ENCODE assay signal across 25 mouse cellular contexts in the genomic region with DNA sequence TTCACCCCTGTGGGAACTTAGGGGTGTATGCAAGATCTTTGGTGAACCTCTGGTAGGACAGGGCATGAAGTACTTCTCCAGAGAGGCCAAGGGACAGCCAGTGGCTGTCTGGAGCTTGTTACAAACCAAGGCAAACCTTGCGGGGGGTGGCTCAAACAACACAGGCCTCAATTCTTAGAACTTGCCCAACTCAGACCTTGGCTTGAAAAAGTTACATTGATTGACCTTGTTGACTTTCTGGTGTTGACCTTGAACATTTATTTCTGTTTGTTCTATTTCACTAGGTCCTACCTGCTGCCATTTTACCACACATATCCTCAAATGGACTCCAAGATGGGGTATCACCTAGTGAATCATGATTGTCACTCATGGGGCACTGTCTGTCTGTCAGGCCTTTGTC. TPM values are rescaled to one million over a fixed set of nuclear protein-coding genes. Genes with fewer than 3 reads are reported as not detected.
A peak's percentile ranks its signal among the peaks of the same experiment; 100 is the strongest.
DNase-seq lines count a peak whose midpoint lies in the region; ATAC-seq and TF ChIP-seq lines count a peak whose summit lies in the region.
"Had no signal": no experiment of that assay in that cellular context is flagged by ENCODE, and none has a peak within 500 bp of the region (broad histone marks: within the 10 kb centered on the region; RNA-seq: fewer than 3 reads in every experiment).

No protein-coding gene starts in this region.

- H3K27me3 ChIP-seq in liver, adult 2 months (ENCODE audit: control insufficient read depth, insufficient read depth, low read length), result no peaks in the 10 kb centered on the region
- H3K27me3 ChIP-seq in liver, postnatal 0 days (ENCODE audit: insufficient read depth, low read length), result no peaks in the 10 kb centered on the region
- no peaks in the 10 kb centered on the region for H3K27me3 ChIP-seq in liver, embryonic 12.5 days (replicated peaks)
- H3K27me3 ChIP-seq: embryonic facial prominence, embryonic 12.5 days; forebrain, embryonic 13.5 days; forebrain, embryonic 15.5 days had no signal

- peak; percentile 66 for ATAC-seq in liver, postnatal 0 days
- no peak for ATAC-seq in liver, embryonic 12.5 days
- ATAC-seq: activated CD4-positive, CD25-positive, alpha-beta regulatory T cell, adult 4 months; forebrain, embryonic 13.5 days; forebrain, embryonic 15.5 days; forebrain, postnatal 0 days had no signal

- 10% methylated on average over 1 of the region's 1 CpGs for WGBS in liver, adult 2 months
- WGBS in liver, postnatal 0 days (ENCODE audit: insufficient replicate concordance), result 63% methylated on average over 1 of the region's 1 CpGs
- WGBS in liver, embryonic 12.5 days (ENCODE audit: insufficient replicate concordance), result 71% methylated on average over 1 of the region's 1 CpGs

- TF ChIP-seq EP300 in liver, postnatal 0 days (IDR thresholded peaks at IDR 0.05; ENCODE audit: low read depth), result peak; percentile 59

- H3K79me2 ChIP-seq in liver, adult 2 months (ENCODE audit: control insufficient read depth, insufficient read depth, low read length), result no peaks in the 10 kb centered on the region; the same call in 1 of the 2 replicates

- peaks cover 32% of the 10 kb centered on the region for H3K4me1 ChIP-seq in liver, adult 2 months (ENCODE audit: control insufficient read depth, insufficient read depth, low read length)
- H3K4me1 ChIP-seq in liver, postnatal 0 days (ENCODE audit: insufficient read depth), result 0 out of 2 replicates have a peak, but pooled peaks cover 2% of the 10 kb centered on the region
- H3K4me1 ChIP-seq in liver, embryonic 12.5 days, result no peaks in the 10 kb centered on the region
- H3K4me1 ChIP-seq: embryonic facial prominence, embryonic 10.5 days; embryonic facial prominence, embryonic 12.5 days; forebrain, embryonic 13.5 days; forebrain, embryonic 15.5 days had no signal

- TF ChIP-seq POLR2A in liver, adult 2 months (IDR thresholded peaks at IDR 0.05; ENCODE audit: extremely low read depth, insufficient read depth, low read length), result no peak

- TF ChIP-seq CTCF in liver, adult 2 months (IDR thresholded peaks at IDR 0.05; ENCODE audit: low read depth, low read length), result no peak
- TF ChIP-seq CTCF in liver, postnatal 0 days (IDR thresholded peaks at IDR 0.05; ENCODE audit: low read depth), result no peak

- no peak overlapping the region for H3K4me3 ChIP-seq in liver, adult 2 months (ENCODE audit: insufficient read depth, low read depth, low read length)
- no peak overlapping the region for H3K4me3 ChIP-seq in liver, postnatal 0 days (ENCODE audit: low read depth, low read length)
- H3K4me3 ChIP-seq in liver, embryonic 12.5 days, result no peak overlapping the region
- H3K4me3 ChIP-seq: embryonic facial prominence, embryonic 10.5 days; embryonic facial prominence, embryonic 12.5 days; forebrain, embryonic 13.5 days; forebrain, embryonic 15.5 days had no signal

- H3K4me2 ChIP-seq in liver, postnatal 0 days (ENCODE audit: low read depth, low read length), result no peak overlapping the region
- H3K4me2 ChIP-seq in liver, embryonic 12.5 days, result no peak overlapping the region
- H3K4me2 ChIP-seq: embryonic facial prominence, embryonic 12.5 days; forebrain, embryonic 13.5 days; forebrain, embryonic 15.5 days had no signal

- H3K36me3 ChIP-seq in liver, adult 2 months (ENCODE audit: control insufficient read depth, insufficient read depth, low read length), result no peaks in the 10 kb centered on the region
- H3K36me3 ChIP-seq in liver, postnatal 0 days (replicated peaks; ENCODE audit: insufficient read depth, low read length), result no peaks in the 10 kb centered on the region
- H3K36me3 ChIP-seq in liver, embryonic 12.5 days, result no peaks in the 10 kb centered on the region
- H3K36me3 ChIP-seq: embryonic facial prominence, embryonic 10.5 days; embryonic facial prominence, embryonic 12.5 days; forebrain, embryonic 15.5 days had no signal

- H3K9me3 ChIP-seq in liver, postnatal 0 days (ENCODE audit: low read length), result no peaks in the 10 kb centered on the region
- peaks cover 8% of the 10 kb centered on the region; the same call in 1 of the 2 replicates for H3K9me3 ChIP-seq in liver, embryonic 12.5 days (replicated peaks)
- H3K9me3 ChIP-seq: embryonic facial prominence, embryonic 12.5 days; forebrain, embryonic 15.5 days had no signal

- H3K9ac ChIP-seq in liver, adult 2 months (ENCODE audit: low read depth, low read length), result peak overlapping the region; percentile 0; the same call in 1 of the 2 replicates
- no peak overlapping the region for H3K9ac ChIP-seq in liver, postnatal 0 days (replicated peaks)
- no peak overlapping the region for H3K9ac ChIP-seq in liver, embryonic 12.5 days
- H3K9ac ChIP-seq: embryonic facial prominence, embryonic 12.5 days; forebrain, embryonic 13.5 days; forebrain, embryonic 15.5 days; forebrain, postnatal 0 days had no signal

- peak overlapping the region; percentile 100 for H3K27ac ChIP-seq in liver, adult 2 months (replicated peaks; ENCODE audit: insufficient read depth, low read depth, low read length)
- H3K27ac ChIP-seq in liver, postnatal 0 days (ENCODE audit: low read depth), result peak overlapping the region; percentile 84
- H3K27ac ChIP-seq in liver, embryonic 12.5 days, result no peak overlapping the region
- H3K27ac ChIP-seq: embryonic facial prominence, embryonic 10.5 days; embryonic facial prominence, embryonic 12.5 days; forebrain, embryonic 13.5 days; forebrain, embryonic 15.5 days had no signal

- DNase-seq in liver, adult 2 months (ENCODE audit: extremely low read depth, low read depth, low spot score), result peak; percentile 90
- DNase-seq in liver, result no peak
- no peak for DNase-seq in liver, postnatal 0 days
- DNase-seq in lung, postnatal 4 days, result no peak
- DNase-seq: adrenal gland, postnatal 10 days; adrenal gland, postnatal 25 days; cerebellum, adult 11-12 months; cerebellum, adult 2 months; cerebellum, adult 9-10 months; cerebellum, postnatal 10 days; cerebellum, postnatal 25 days; forebrain, postnatal 0 days had no signal

RNA-seq across cellular contexts. Expression of a gene that starts 2.9 kb away (rescaled TPM):
- 1,162 and 7,105 TPM in 2 replicates for total RNA-seq in liver, adult 2 months (2014; rRNA removed)
- 268 and 557 TPM in 2 replicates for polyA plus RNA-seq in liver, adult 2 months (2012; rRNA removed)
- 4,259 and 4,481 TPM in 2 replicates for polyA plus RNA-seq in liver, postnatal 0 days (2015; fragmentation: Nextera tagmentation; extraction: Ambion mirVana)
- 39.1 and 44.7 TPM in 2 replicates for polyA plus RNA-seq in liver, embryonic 12.5 days (2016; fragmentation: Nextera tagmentation; extraction: Ambion mirVana)
- total RNA-seq: ES-E14; forebrain, postnatal 0 days; MEL had no signal
- polyA plus RNA-seq: activated CD4-positive, CD25-positive, alpha-beta regulatory T cell, adult 4 months; C2C12; cerebellum, adult 2 months; cortical plate, adult 2 months; embryonic facial prominence, embryonic 10.5 days; embryonic facial prominence, embryonic 12.5 days; embryonic facial prominence, embryonic 14.5 days; forebrain, embryonic 11.5 days; forebrain, embryonic 13.5 days; forebrain, embryonic 15.5 days; forebrain, postnatal 0 days had no signal

RNA-seq across cellular contexts. Expression of a gene that starts 28.0 kb away (rescaled TPM):
- 47.7 and 49.9 TPM in 2 replicates for total RNA-seq in liver, adult 2 months (2014; rRNA removed)
- 107 and 114 TPM in 2 replicates for polyA plus RNA-seq in liver, adult 2 months (2012; rRNA removed)
- 224 and 244 TPM in 2 replicates for polyA plus RNA-seq in liver, postnatal 0 days (2015; fragmentation: Nextera tagmentation; extraction: Ambion mirVana)
- polyA plus RNA-seq in liver, embryonic 12.5 days (2016; fragmentation: Nextera tagmentation; extraction: Ambion mirVana), result 2.9 and 3.2 TPM in 2 replicates
- total RNA-seq: adrenal gland, adult 18-20 months; adrenal gland, postnatal 25 days; ES-E14; forebrain, postnatal 0 days had no signal
- polyA plus RNA-seq: activated CD4-positive, CD25-positive, alpha-beta regulatory T cell, adult 4 months; C2C12; cortical plate, adult 2 months; embryonic facial prominence, embryonic 10.5 days; embryonic facial prominence, embryonic 12.5 days; embryonic facial prominence, embryonic 14.5 days; forebrain, embryonic 11.5 days; forebrain, embryonic 13.5 days; forebrain, embryonic 15.5 days; forebrain, postnatal 0 days had no signal

RNA-seq across cellular contexts. Expression of a gene that starts 51.8 kb away (rescaled TPM):
- 0.18 and 0.34 TPM in 2 replicates for total RNA-seq in liver, adult 2 months (2014; rRNA removed)
- 0.11 and 1.3 TPM in 2 replicates for polyA plus RNA-seq in liver, adult 2 months (2012; rRNA removed)
- 0.05 and 0.06 TPM in 2 replicates for polyA plus RNA-seq in liver, postnatal 0 days (2015; fragmentation: Nextera tagmentation; extraction: Ambion mirVana)
- polyA plus RNA-seq in liver, embryonic 12.5 days (2016; fragmentation: Nextera tagmentation; extraction: Ambion mirVana), result not detected in 2 replicates
- total RNA-seq: adrenal gland, adult 18-20 months; adrenal gland, postnatal 25 days; MEL had no signal
- polyA plus RNA-seq: embryonic facial prominence, embryonic 10.5 days; forebrain, embryonic 11.5 days; forebrain, embryonic 13.5 days; forebrain, embryonic 15.5 days had no signal

RNA-seq across cellular contexts. Expression of a gene that starts 57.0 kb away (rescaled TPM):
- 6,010 and 6,410 TPM in 2 replicates for total RNA-seq in liver, adult 2 months (2014; rRNA removed)
- 8,302 and 8,890 TPM in 2 replicates for polyA plus RNA-seq in liver, adult 2 months (2012; rRNA removed)
- polyA plus RNA-seq in liver, postnatal 0 days (2015; fragmentation: Nextera tagmentation; extraction: Ambion mirVana), result 1,386 and 1,402 TPM in 2 replicates
- polyA plus RNA-seq in liver, embryonic 12.5 days (2016; fragmentation: Nextera tagmentation; extraction: Ambion mirVana), result 33.5 and 36.9 TPM in 2 replicates
- total RNA-seq: adrenal gland, postnatal 25 days; ES-E14; forebrain, postnatal 0 days; MEL had no signal
- polyA plus RNA-seq: activated CD4-positive, CD25-positive, alpha-beta regulatory T cell, adult 4 months; C2C12; cerebellum, adult 2 months; cortical plate, adult 2 months; embryonic facial prominence, embryonic 10.5 days; embryonic facial prominence, embryonic 12.5 days; embryonic facial prominence, embryonic 14.5 days; forebrain, embryonic 11.5 days; forebrain, embryonic 13.5 days; forebrain, embryonic 15.5 days; forebrain, postnatal 0 days had no signal

Comparison
In these comparisons a context has a peak if more than half of its experiments do, and no peak if none do; other contexts are left out.
1. RNA of a gene that starts 28.0 kb away (polyA plus RNA-seq): 224 to 244 TPM in liver, postnatal 0 days and 107 to 114 TPM in liver, adult 2 months; 2.9 to 3.2 TPM in liver, embryonic 12.5 days; every median in the first group is over 10 times any median in the second.